Mouse (Mus musculus): ENCODE data around the gene Tgfbr3.

DNA sequence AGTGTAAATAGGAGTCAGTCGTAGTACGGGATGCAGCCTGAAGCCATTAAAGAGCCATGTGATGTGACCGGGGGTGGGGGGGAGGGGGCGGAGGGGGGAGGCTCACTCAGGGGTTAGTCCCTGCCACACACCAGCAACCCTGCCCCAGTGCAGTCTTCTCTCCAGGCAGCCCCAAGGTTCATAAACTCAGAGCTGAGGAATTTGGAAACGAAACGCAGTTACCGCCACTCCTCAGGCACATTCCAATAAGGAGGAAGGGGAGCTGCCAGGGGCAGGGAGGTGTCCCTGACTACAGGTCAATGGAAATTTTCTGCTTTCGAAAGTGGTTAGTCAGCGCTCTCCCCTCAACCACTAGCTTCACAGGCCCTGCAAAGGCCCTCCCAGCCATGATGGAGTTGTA lies 132.0 kb downstream of the Tgfbr3 start:
- TF ChIP-seq CTCF (IDR thresholded peaks at IDR 0.05; ENCODE audit: insufficient read depth, low read depth, low read length) (no peak), POLR2A (IDR thresholded peaks at IDR 0.05; ENCODE audit: insufficient read depth, low read depth, low read length) (no peak)

Data from olfactory bulb, adult 2 months (tissue).